Mouse (Mus musculus) neural tube, embryonic 11.5 days (tissue): ENCODE data around the gene Il1a. TPM values are rescaled to one million over a fixed set of nuclear protein-coding genes. Genes with fewer than 3 reads are reported as not detected.

Experiments
- ATAC-seq: fragments of 200-750 bp; cut with Nextera tagmentation; 2 replicates; pipeline ENCODE4 v1.8.0; 2017; ENCODE audit warnings: moderate number of reproducible peaks, mild to moderate bottlenecking, moderate TSS enrichment, moderate library complexity; ENCODE audit not compliant: insufficient read depth, low FRiP score, low TSS enrichment
- DNase-seq: peaks from one replicate; pipeline ENCODE4 v3.0.0-alpha.2; 2015; ENCODE audit warnings: low spot score
- H3K27ac ChIP-seq: fragments of 300-500 bp; sonication (generic); 2 replicates; pipeline ENCODE4 v1.5.1; 2014; ENCODE audit warnings: low read depth, mild to moderate bottlenecking, low read length
- H3K27me3 ChIP-seq: fragments of 300-500 bp; sonication (generic); 2 replicates; pipeline ENCODE4 v1.6.1; 2014; ENCODE audit warnings: mild to moderate bottlenecking, low read length, mixed read lengths; ENCODE audit not compliant: control insufficient read depth, insufficient read depth
- H3K36me3 ChIP-seq: fragments of 300-500 bp; sonication (generic); 2 replicates; pipeline ENCODE4 v1.6.1; 2014; ENCODE audit warnings: mild to moderate bottlenecking, low read length, moderate library complexity, mixed read lengths; ENCODE audit not compliant: control insufficient read depth, insufficient read depth
- H3K4me1 ChIP-seq: fragments of 300-500 bp; sonication (generic); 2 replicates; pipeline ENCODE4 v1.6.1; 2014; ENCODE audit warnings: low read length, mixed read lengths; ENCODE audit not compliant: control insufficient read depth, insufficient read depth
- H3K4me2 ChIP-seq: fragments of 300-500 bp; sonication (generic); 2 replicates; pipeline ENCODE4 v1.6.1; 2014; ENCODE audit warnings: low read depth, mild to moderate bottlenecking, moderate library complexity
- H3K4me3 ChIP-seq: fragments of 300-500 bp; sonication (generic); 2 replicates; pipeline ENCODE4 v1.5.1; 2014; ENCODE audit warnings: low read depth, low read length
- H3K9ac ChIP-seq: fragments of 300-500 bp; sonication (generic); 2 replicates; pipeline ENCODE4 v1.6.1; 2014; ENCODE audit warnings: mild to moderate bottlenecking, low read length
- H3K9me3 ChIP-seq: fragments of 300-500 bp; sonication (generic); 2 replicates; pipeline ENCODE4 v1.6.1; 2016; ENCODE audit warnings: low read length; ENCODE audit not compliant: control insufficient read depth
- WGBS: fragments of 180-500 bp; shearing (Covaris S2); extraction: QIAGEN DNeasy Blood & Tissue Kit; methylation state at CpG from one replicate; pipeline ENCODE4 v1.1.7; 2014; 5-methylcytosine and 5-hydroxymethylcytosine counted together
- polyA plus RNA-seq: library from polyadenylated mRNA; unstranded; fragments of >200 nt; fragmentation: Nextera tagmentation; extraction: Ambion mirVana; gene quantifications from 2 replicates; pipeline ENCODE4 v1.2.1, GENCODE M21; 2014

Gene Il1a
- polyA plus RNA-seq, 1 experiment from 2014 or later, result not detected

DNA sequence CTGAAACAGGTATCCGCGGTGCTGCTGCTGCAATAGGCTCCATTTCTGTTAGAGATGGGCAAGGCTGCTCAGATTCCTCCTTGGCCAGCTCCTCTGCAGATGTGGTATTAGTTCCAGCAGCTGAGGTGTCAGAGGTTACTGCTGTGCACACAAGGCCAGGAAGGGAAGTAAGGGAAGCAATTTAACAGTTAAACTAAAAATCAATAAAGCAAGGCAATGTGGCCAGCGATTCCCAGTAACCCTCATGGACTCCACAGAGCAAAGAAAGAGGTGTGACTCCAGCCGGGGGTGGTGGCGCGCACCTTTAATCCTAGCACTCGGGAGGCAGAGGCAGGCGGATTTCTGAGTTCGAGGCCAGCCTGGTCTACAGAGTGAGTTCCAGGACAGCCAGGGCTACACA, 39.2 kb downstream of the Il1a start:
- WGBS, result 88% methylated on average over 9 of the region's 9 CpGs
- H3K9me3 ChIP-seq, result no peaks in the 10 kb centered on the region
- H3K4me2 ChIP-seq, result no peak overlapping the region
- no peaks in the 10 kb centered on the region for H3K27me3 ChIP-seq
- no peak overlapping the region for H3K27ac ChIP-seq
- H3K9ac ChIP-seq, result no peak overlapping the region
- peaks cover 35% of the 10 kb centered on the region for H3K36me3 ChIP-seq
- ATAC-seq (no peak), DNase-seq (no peak)
- H3K4me3 ChIP-seq, result no peak overlapping the region
- no peaks in the 10 kb centered on the region for H3K4me1 ChIP-seq

DNA sequence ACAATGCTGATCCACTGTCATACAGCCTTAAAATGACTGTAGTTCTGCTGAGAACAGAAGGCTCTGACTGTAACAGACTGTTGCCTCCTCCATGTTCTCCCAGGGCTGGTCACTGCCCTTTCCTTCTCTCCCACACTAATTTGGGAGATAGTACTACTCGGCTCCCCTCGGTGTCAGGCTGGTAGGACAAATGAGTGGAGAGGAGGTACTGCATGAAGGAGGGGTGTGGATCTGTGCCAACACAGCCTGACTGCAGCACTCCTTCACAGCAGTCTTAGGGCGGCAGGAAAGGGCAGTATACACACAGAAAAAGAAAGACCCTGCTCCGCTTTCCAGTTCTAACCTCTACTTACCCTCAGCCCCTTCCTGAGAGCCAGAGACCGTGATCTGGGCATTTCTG, 39.8 kb downstream of the Il1a start:
- WGBS, result 90% methylated on average over 5 of the region's 5 CpGs
- no peaks in the 10 kb centered on the region for H3K4me1 ChIP-seq
- no peak overlapping the region for H3K4me3 ChIP-seq
- H3K9ac ChIP-seq, result no peak overlapping the region
- H3K36me3 ChIP-seq, result peaks cover 32% of the 10 kb centered on the region
- no peak overlapping the region for H3K27ac ChIP-seq
- H3K4me2 ChIP-seq, result no peak overlapping the region
- no peaks in the 10 kb centered on the region for H3K27me3 ChIP-seq
- DNase-seq (no peak), ATAC-seq (no peak)
- no peaks in the 10 kb centered on the region for H3K9me3 ChIP-seq

DNA sequence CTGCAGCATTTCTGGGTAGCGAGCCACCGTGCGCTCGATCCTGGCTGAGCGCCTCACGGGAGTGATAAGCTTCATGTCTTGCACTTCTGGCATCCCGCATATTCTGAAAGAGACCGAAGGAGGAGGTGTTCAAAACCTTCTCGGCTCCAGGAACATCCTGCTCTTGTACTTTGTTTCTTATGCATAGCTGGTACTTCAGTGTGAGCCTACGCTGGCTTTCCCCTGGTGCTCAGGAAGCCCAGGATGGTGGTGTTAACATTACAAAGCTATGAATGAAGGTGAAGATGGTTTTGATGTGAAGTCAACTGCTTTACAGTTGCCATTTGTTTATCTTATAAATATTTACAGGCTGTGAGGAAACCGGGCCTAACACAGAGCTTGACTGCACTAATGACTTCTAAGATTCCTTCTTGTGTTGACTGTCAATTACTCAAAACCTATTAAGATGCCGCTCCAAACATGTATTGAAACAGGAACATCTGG, 40.6 kb downstream of the Il1a start:
- no peak for DNase-seq
- Histone ChIP-seq H3K4me2 (no peak overlapping the region), H3K9ac (no peak overlapping the region), H3K4me3 (no peak overlapping the region), H3K4me1 (no peaks in the 10 kb centered on the region), H3K27me3 (no peaks in the 10 kb centered on the region), H3K36me3 (peaks cover 29% of the 10 kb centered on the region), H3K27ac (no peak overlapping the region), H3K9me3 (no peaks in the 10 kb centered on the region)
- 96% methylated on average over 12 of the region's 12 CpGs for WGBS
- ATAC-seq, result no peak

DNA sequence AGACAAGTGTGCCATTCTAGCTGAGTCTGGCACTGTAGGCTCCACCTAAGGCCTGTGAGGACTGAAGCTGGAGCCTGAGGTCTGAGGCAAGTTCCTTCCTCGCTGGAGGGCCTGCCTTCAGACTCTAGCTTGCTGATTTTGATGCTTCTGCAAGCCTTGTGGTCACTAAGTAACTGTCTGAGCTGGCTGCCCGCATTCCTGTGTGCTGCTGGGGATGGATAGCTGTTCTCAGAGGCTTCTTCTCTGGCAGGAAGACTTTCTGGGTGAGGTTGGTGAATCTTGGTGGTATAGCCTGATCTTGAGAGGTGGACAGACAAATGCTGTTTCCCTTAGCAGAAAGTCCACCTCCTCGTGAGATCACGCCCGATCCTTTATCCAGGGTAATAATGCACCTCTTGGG, 42.0 kb downstream of the Il1a start:
- Histone ChIP-seq H3K9me3 (no peaks in the 10 kb centered on the region), H3K4me2 (no peak overlapping the region), H3K4me1 (no peaks in the 10 kb centered on the region), H3K4me3 (no peak overlapping the region), H3K9ac (no peak overlapping the region), H3K27ac (no peak overlapping the region), H3K27me3 (no peaks in the 10 kb centered on the region), H3K36me3 (peaks cover 26% of the 10 kb centered on the region)
- DNase-seq, result no peak
- no peak for ATAC-seq
- 95% methylated on average over 5 of the region's 5 CpGs for WGBS

DNA sequence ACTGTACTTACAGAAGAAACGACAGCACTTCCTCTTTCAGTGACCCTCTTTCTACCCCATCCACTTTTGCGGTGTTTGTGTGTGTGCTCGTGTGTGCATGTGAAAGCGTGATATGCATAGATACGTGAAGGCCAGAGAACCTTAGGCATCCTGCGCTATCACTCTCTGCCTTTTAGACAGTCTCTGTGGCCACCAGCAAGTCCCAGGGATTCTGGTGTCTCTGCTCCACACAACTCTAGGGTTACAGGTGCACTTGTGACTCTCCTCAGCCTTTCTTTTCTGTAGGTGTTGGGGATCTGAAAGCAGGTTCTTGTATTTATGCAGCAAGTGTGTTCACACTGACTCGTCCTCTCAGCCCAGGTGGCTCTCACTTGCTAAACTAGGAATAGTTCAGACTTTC, 44.5 kb downstream of the Il1a start:
- DNase-seq (no peak), ATAC-seq (no peak)
- Histone ChIP-seq H3K27me3 (no peaks in the 10 kb centered on the region), H3K9ac (no peak overlapping the region), H3K9me3 (no peaks in the 10 kb centered on the region), H3K4me2 (no peak overlapping the region), H3K4me1 (no peaks in the 10 kb centered on the region), H3K27ac (no peak overlapping the region), H3K4me3 (no peak overlapping the region), H3K36me3 (peaks cover 21% of the 10 kb centered on the region)
- WGBS, result 95% methylated on average over 7 of the region's 7 CpGs

DNA sequence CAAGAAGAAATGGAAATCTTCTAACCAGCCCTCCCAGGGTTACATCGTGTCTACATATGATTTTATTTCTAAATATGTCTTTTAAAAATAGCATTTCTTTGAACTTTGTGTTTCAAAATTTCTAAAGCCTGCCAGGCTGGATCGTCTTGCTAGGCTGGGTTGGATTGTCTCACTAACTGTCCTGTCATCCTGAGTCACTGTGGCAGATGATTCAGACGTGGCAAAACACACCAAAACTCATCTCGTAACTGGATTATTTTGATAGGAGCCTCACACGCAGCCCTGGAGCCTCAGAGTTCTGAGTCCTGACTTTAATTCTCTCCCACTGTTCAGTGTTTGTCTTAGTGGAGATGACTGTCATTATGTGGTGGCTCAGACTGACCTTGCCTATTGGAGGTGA, 46.7 kb downstream of the Il1a start:
- ATAC-seq (no peak), DNase-seq (no peak)
- Histone ChIP-seq H3K4me2 (no peak overlapping the region), H3K9me3 (no peaks in the 10 kb centered on the region), H3K9ac (no peak overlapping the region), H3K27ac (no peak overlapping the region), H3K36me3 (peaks cover 3% of the 10 kb centered on the region), H3K4me1 (no peaks in the 10 kb centered on the region), H3K27me3 (no peaks in the 10 kb centered on the region), H3K4me3 (no peak overlapping the region)
- WGBS, result 78% methylated on average over 5 of the region's 5 CpGs

DNA sequence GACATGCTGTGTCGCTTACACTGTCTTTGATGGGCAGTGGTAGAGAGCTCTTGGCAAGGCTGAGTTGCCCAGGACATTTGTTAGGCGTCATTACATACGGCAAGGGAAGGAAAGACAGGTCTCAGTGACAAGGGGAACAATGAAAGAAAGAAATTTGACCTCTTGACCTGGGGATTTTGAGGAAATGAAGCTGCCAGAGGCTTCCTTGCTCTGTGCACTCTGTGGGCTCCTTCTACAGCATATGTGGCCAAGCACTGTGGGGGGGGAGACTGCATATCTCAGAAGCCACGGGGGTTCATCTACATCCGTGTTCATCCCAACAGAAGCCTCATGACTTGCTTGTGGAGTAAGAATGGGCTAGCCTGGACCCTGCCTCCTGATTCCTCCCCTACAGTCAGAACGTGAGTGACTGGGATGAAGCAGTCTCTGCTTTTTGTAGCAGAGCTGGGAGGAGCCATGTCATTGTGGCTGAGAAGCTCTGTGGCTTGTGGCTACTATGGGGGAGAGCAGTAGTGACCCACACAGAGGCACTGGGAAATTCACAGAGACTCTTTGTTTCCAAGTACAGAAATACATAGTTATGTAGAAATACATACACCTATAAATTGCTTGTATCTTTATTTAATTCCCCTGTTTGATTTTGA, 48.5 kb downstream of the Il1a start:
- Histone ChIP-seq H3K9ac (no peak overlapping the region), H3K36me3 (no peaks in the 10 kb centered on the region), H3K27me3 (no peaks in the 10 kb centered on the region), H3K9me3 (no peaks in the 10 kb centered on the region), H3K4me1 (no peaks in the 10 kb centered on the region), H3K4me2 (no peak overlapping the region), H3K4me3 (no peak overlapping the region), H3K27ac (no peak overlapping the region)
- DNase-seq (no peak), ATAC-seq (no peak)
- 66% methylated on average over 6 of the region's 6 CpGs for WGBS

DNA sequence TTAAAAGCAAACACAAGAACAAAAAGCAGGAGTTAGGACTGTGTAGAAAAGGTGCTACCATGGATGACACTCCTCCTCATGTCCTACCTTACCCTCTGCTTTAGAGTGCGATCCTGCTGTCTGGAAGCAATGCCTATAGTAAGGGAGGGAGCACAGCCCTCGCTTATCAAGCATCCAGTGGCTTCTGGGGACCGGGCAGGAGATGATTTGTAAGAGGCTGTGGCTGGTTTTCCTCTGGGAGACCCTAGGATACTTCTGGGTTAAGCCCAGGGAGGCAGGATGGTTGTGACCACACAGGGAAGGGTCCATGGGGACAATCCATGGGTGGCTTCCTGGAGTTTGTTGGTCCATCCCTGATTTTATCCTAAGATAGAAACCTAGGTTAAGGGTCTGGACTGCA, 49.1 kb downstream of the Il1a start:
- Histone ChIP-seq H3K4me3 (no peak overlapping the region), H3K27ac (no peak overlapping the region), H3K27me3 (no peaks in the 10 kb centered on the region), H3K36me3 (no peaks in the 10 kb centered on the region), H3K4me1 (no peaks in the 10 kb centered on the region), H3K4me2 (no peak overlapping the region), H3K9me3 (no peaks in the 10 kb centered on the region), H3K9ac (no peak overlapping the region)
- ATAC-seq (no peak), DNase-seq (no peak)
- 72% methylated on average over 3 of the region's 3 CpGs for WGBS

DNA sequence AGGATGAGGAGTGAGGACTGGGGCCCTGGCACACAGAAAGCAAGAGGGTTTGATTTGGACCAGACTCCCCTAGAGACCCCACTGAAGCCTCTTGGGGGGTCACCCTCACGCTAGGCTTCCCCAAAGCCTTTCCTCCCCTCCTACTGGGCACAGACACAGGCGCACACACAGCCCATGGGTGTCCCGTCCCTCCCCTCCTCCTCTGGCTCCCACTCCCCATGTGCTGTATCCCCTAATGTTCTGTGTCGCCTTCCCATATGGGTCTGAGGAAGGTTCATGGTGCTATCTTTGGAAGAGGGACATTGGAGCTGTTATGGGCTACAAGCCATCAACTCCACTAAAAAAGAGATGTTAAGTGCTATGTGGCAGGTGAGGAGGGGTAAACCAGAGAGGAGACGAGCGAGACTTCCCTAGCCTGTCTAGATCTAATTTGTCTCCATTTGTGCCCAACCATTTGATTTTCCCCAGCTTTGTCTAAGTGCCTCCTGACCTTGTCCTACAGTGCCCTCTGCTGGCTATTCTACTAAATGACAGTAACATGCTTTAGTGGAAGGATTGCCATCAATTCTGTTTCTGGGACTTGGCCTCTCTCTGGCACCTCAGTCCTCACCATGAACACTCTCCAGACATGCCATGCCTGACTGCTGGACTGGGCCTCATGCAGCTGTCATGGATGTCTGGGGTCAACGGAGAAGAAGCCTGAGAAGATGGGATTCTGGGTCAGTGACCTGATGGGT, 51.1 kb downstream of the Il1a start:
- peak; percentile 69 for DNase-seq
- Histone ChIP-seq H3K4me1 (no peaks in the 10 kb centered on the region), H3K9me3 (no peaks in the 10 kb centered on the region), H3K4me3 (no peak overlapping the region), H3K27ac (no peak overlapping the region), H3K4me2 (no peak overlapping the region), H3K9ac (no peak overlapping the region), H3K36me3 (no peaks in the 10 kb centered on the region), H3K27me3 (no peaks in the 10 kb centered on the region)
- 39% methylated on average over 7 of the region's 7 CpGs for WGBS
- ATAC-seq, result 0 out of 2 replicates have a peak, but pooled peaks have one; percentile 58
